Mouse (Mus musculus): Measurements from ENCODE around the gene Kcnj11. TPM values are rescaled to one million over a fixed set of nuclear protein-coding genes. Genes with fewer than 3 reads are reported as not detected.

The Kcnj11 gene
- total and polyA plus RNA-seq, 3 experiments = not detected

DNA sequence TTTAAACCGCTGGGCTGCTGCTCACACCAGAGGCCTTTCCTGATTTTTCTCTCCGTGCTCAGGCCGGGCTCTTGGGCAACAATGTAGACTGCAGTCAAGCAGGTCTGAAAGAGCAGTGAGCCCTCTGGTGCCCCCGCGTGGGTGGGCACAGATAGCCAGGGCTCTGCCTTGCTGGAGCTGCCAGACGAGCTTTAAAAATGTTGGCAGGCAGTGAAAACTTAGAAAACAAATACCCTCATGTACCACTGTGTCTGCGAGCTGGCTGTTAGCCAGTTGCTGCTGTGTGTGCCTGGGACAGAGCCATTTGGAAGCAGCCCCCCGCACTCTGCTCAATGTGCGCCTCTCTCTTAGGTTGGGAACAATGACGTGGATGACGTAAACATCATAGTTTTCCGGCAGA, 22.9 kb downstream of the Kcnj11 start (continued):
- no peak for TF ChIP-seq MAFK (IDR thresholded peaks at IDR 0.05; ENCODE audit: borderline replicate concordance, low read depth, low read length)
- TF ChIP-seq HCFC1 (IDR thresholded peaks at IDR 0.05; ENCODE audit: low read depth, low read length) = no peak

- H3K4me3 ChIP-seq (ENCODE audit: control insufficient read depth in 1 of 2, insufficient read depth in 1 of 2, low read depth in 2 of 2, low read length in 2 of 2) = no peak overlapping the region
- DNase-seq (ENCODE audit: low read depth, low spot score) = no peak
- H3K9me3 ChIP-seq (replicated peaks; ENCODE audit: insufficient read depth, low read length) = no peaks in the 10 kb centered on the region
- H3K4me1 ChIP-seq (ENCODE audit: control insufficient read depth in 1 of 2, insufficient read depth in 2 of 2, low read length in 2 of 2) = no peaks in the 10 kb centered on the region
- H3K27ac ChIP-seq (ENCODE audit: control insufficient read depth, low read depth, low read length) = no peak overlapping the region
- H3K27me3 ChIP-seq (ENCODE audit: control insufficient read depth in 1 of 2, insufficient read depth in 2 of 2, low read length in 2 of 2) = no peaks in the 10 kb centered on the region
- H3K9ac ChIP-seq (ENCODE audit: control insufficient read depth, low read depth, low read length, poor library complexity, severe bottlenecking) = no peak overlapping the region
- H3K36me3 ChIP-seq (ENCODE audit: control insufficient read depth in 1 of 2, insufficient read depth in 2 of 2, low read length in 2 of 2) = peaks cover 0 to 16% of the 10 kb centered on the region in 2 experiments; a peak in 2 of 4 replicates
- TF ChIP-seq KAT2A (conservative IDR thresholded peaks at IDR 0.05; ENCODE audit: low read depth, low read length) (no peak), GABPA (IDR thresholded peaks at IDR 0.05; ENCODE audit: low read depth, low read length) (no peak), MYC (IDR thresholded peaks at IDR 0.05; ENCODE audit: low read depth, low read length) (no peak), NRF1 (IDR thresholded peaks at IDR 0.05; ENCODE audit: insufficient read depth, low read depth, low read length, poor library complexity, severe bottlenecking) (no peak), TAL1 (IDR thresholded peaks at IDR 0.05; ENCODE audit: low read length) (no peak), POLR2A (IDR thresholded peaks at IDR 0.05; ENCODE audit: control insufficient read depth in 1 of 2, insufficient read depth in 1 of 2, low read depth in 1 of 2, low read length in 2 of 2, poor library complexity in 1 of 2) (no peak)
- H3K79me2 ChIP-seq (ENCODE audit: control insufficient read depth, insufficient read depth, low read length, poor library complexity) = no peaks in the 10 kb centered on the region
These were observed 23.7 kb downstream of the Kcnj11 start for GRCm38 (mm10) chr7:46076844-46077243.

DNA sequence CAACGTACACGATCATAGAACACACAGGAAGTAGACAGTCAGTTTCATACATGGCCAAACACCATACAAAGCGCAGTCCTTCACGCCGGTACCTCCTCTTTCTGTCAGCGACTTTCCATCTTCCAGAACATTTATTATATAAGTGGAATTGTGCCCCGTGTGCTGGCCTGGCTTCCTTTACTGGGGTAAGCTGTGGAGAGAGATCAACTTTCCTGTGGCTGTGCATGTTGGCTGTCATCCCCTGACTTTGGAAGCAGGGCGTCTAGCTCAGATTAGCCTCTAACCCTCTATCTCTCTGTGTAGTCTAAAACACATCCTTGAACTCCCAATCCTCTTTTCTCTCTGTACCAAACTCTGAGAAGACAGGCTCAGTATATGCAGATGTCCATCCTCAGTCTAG, 31.7 kb downstream of the Kcnj11 start:
- Histone ChIP-seq H3K27me3 (ENCODE audit: control insufficient read depth in 1 of 2, insufficient read depth in 2 of 2, low read length in 2 of 2) (no peaks in the 10 kb centered on the region), H3K4me1 (ENCODE audit: control insufficient read depth in 1 of 2, insufficient read depth in 2 of 2, low read length in 2 of 2) (no peaks in the 10 kb centered on the region), H3K9me3 (replicated peaks; ENCODE audit: insufficient read depth, low read length) (no peaks in the 10 kb centered on the region), H3K79me2 (ENCODE audit: control insufficient read depth, insufficient read depth, low read length, poor library complexity) (no peaks in the 10 kb centered on the region), H3K36me3 (ENCODE audit: control insufficient read depth in 1 of 2, insufficient read depth in 2 of 2, low read length in 2 of 2) (peaks cover 0 to 15% of the 10 kb centered on the region in 2 experiments; a peak in 2 of 4 replicates), H3K27ac (ENCODE audit: control insufficient read depth, low read depth, low read length) (no peak overlapping the region), H3K4me3 (ENCODE audit: control insufficient read depth in 1 of 2, insufficient read depth in 1 of 2, low read depth in 2 of 2, low read length in 2 of 2) (no peak overlapping the region), H3K9ac (ENCODE audit: control insufficient read depth, low read depth, low read length, poor library complexity, severe bottlenecking) (no peak overlapping the region)
- DNase-seq (ENCODE audit: low read depth, low spot score) = no peak
- TF ChIP-seq CHD1 (IDR thresholded peaks at IDR 0.05; ENCODE audit: low read depth, low read length) (no peak), ELF1 (IDR thresholded peaks at IDR 0.05; ENCODE audit: low read depth, low read length) (no peak), MAX (IDR thresholded peaks at IDR 0.05; ENCODE audit: low read length) (no peak), TAL1 (IDR thresholded peaks at IDR 0.05; ENCODE audit: low read length) (no peak), MYB (IDR thresholded peaks at IDR 0.05; ENCODE audit: low read depth, low read length) (no peak), USF1 (IDR thresholded peaks at IDR 0.05; ENCODE audit: low read depth, low read length) (no peak), ZKSCAN1 (IDR thresholded peaks at IDR 0.05; ENCODE audit: low read depth, low read length) (no peak), POLR2A (IDR thresholded peaks at IDR 0.05; ENCODE audit: control insufficient read depth in 1 of 2, insufficient read depth in 1 of 2, low read depth in 1 of 2, low read length in 2 of 2, poor library complexity in 1 of 2) (no peak), POLR2AphosphoS2 (IDR thresholded peaks at IDR 0.05; ENCODE audit: low read length) (no peak), NELFE (IDR thresholded peaks at IDR 0.05; ENCODE audit: low read depth, low read length) (no peak), GATA1 (IDR thresholded peaks at IDR 0.05; ENCODE audit: low read depth, low read length) (no peak)

Data from MEL (cell line).